Mouse (Mus musculus) heart, embryonic 16.5 days (tissue): Measurements from ENCODE around the gene Cog5. TPM values are rescaled to one million over a fixed set of nuclear protein-coding genes. Genes with fewer than 3 reads are reported as not detected.

Experiments
- ATAC-seq: fragments of 200-750 bp; cut with Nextera tagmentation; replicated peaks from 2 replicates; pipeline ENCODE4 v1.8.0; 2017; ENCODE audit warnings: moderate number of reproducible peaks; ENCODE audit not compliant: insufficient read depth, low FRiP score; ENCODE audit errors: extremely low read depth
- H3K27ac ChIP-seq: fragments of 300-500 bp; sonication (generic); 2 replicates; pipeline ENCODE4 v1.5.1; 2014; ENCODE audit warnings: mild to moderate bottlenecking, low read length, control low read depth, moderate library complexity
- H3K27me3 ChIP-seq: fragments of 300-500 bp; sonication (generic); 2 replicates; pipeline ENCODE4 v1.6.1; 2014; ENCODE audit warnings: low read length, mixed read lengths; ENCODE audit not compliant: control insufficient read depth, insufficient read depth
- H3K36me3 ChIP-seq: fragments of 300-500 bp; sonication (generic); 2 replicates; pipeline ENCODE4 v1.6.1; 2014; ENCODE audit not compliant: control insufficient read depth, insufficient read depth
- H3K4me1 ChIP-seq: fragments of 300-500 bp; sonication (generic); 2 replicates; pipeline ENCODE4 v1.6.1; 2014; ENCODE audit warnings: low read length, mixed read lengths; ENCODE audit not compliant: control insufficient read depth, insufficient read depth
- H3K4me2 ChIP-seq: fragments of 300-500 bp; sonication (generic); 2 replicates; pipeline ENCODE4 v1.6.1; 2014; ENCODE audit warnings: low read depth, mild to moderate bottlenecking, control low read depth, low read length
- H3K4me3 ChIP-seq: fragments of 300-500 bp; sonication (generic); 2 replicates; pipeline ENCODE4 v1.5.1; 2014; ENCODE audit warnings: mild to moderate bottlenecking, control low read depth, low read length
- H3K9ac ChIP-seq: fragments of 300-500 bp; sonication (generic); 2 replicates; pipeline ENCODE4 v1.6.1; 2014; ENCODE audit warnings: low read length, control low read depth
- H3K9me3 ChIP-seq: fragments of 300-500 bp; sonication (generic); replicated peaks from 2 replicates; pipeline ENCODE4 v1.6.1; 2016; ENCODE audit warnings: low read length; ENCODE audit not compliant: control insufficient read depth
- WGBS: fragments of 180-500 bp; shearing (Covaris S2); extraction: QIAGEN DNeasy Blood & Tissue Kit; methylation state at CpG from one replicate; pipeline ENCODE4 v1.1.7; 2014; 5-methylcytosine and 5-hydroxymethylcytosine counted together
- polyA plus RNA-seq: library from polyadenylated mRNA; unstranded; fragments of >200 nt; fragmentation: Nextera tagmentation; extraction: Ambion mirVana; gene quantifications from 2 replicates; pipeline ENCODE4 v1.2.1, GENCODE M21; 2015

Gene Cog5
- polyA plus RNA-seq, 1 experiment from 2014 or later = 27.3 TPM

- Histone ChIP-seq H3K36me3 (no peaks in the 10 kb centered on the region), H3K4me3 (no peak overlapping the region), H3K4me2 (no peak overlapping the region), H3K4me1 (peaks cover 8% of the 10 kb centered on the region; the same call in 1 of the 2 replicates), H3K27ac (peak overlapping the region; percentile 79), H3K27me3 (no peaks in the 10 kb centered on the region), H3K9ac (0 out of 2 replicates have a peak overlapping the region, but pooled peaks have one; percentile 6), H3K9me3 (no peaks in the 10 kb centered on the region)
- peak; percentile 92 for ATAC-seq
- 47% methylated on average over 5 of the region's 5 CpGs for WGBS
Observed at GRCm38 (mm10) chr12:31848630-31849415, 194.2 kb downstream of the Cog5 start.

GRCm38 (mm10) chr12:31849601-31850000 is 194.9 kb downstream of the Cog5 start:
- H3K4me2 ChIP-seq = no peak overlapping the region
- no peak overlapping the region for H3K9ac ChIP-seq
- no peaks in the 10 kb centered on the region for H3K9me3 ChIP-seq
- WGBS = 91% methylated on average over 2 of the region's 2 CpGs
- no peak overlapping the region for H3K27ac ChIP-seq
- H3K36me3 ChIP-seq = no peaks in the 10 kb centered on the region
- peaks cover 8% of the 10 kb centered on the region; the same call in 1 of the 2 replicates for H3K4me1 ChIP-seq
- no peak overlapping the region for H3K4me3 ChIP-seq
- no peak for ATAC-seq
- no peaks in the 10 kb centered on the region for H3K27me3 ChIP-seq

GRCm38 (mm10) chr12:31854039-31854438 is 199.4 kb downstream of the Cog5 start:
- WGBS = 72% methylated on average over 3 of the region's 3 CpGs

GRCm38 (mm10) chr12:31854817-31855216 is 200.1 kb downstream of the Cog5 start:
- H3K27ac ChIP-seq = no peak overlapping the region
- H3K9ac ChIP-seq = no peak overlapping the region
- H3K4me2 ChIP-seq = no peak overlapping the region
- H3K4me1 ChIP-seq = no peaks in the 10 kb centered on the region
- 85% methylated on average over 2 of the region's 2 CpGs for WGBS
- no peaks in the 10 kb centered on the region for H3K36me3 ChIP-seq
- H3K4me3 ChIP-seq = no peak overlapping the region
- H3K9me3 ChIP-seq = no peaks in the 10 kb centered on the region
- no peaks in the 10 kb centered on the region for H3K27me3 ChIP-seq
- no peak for ATAC-seq

More at GRCm38 (mm10) chr12:31854039-31854438, 199.4 kb downstream of the Cog5 start:
- H3K36me3 ChIP-seq = no peaks in the 10 kb centered on the region
- no peak overlapping the region for H3K27ac ChIP-seq
- no peak overlapping the region for H3K9ac ChIP-seq
- no peak overlapping the region for H3K4me2 ChIP-seq
- H3K4me1 ChIP-seq = no peaks in the 10 kb centered on the region; the same call in 1 of the 2 replicates
- H3K9me3 ChIP-seq = no peaks in the 10 kb centered on the region
- ATAC-seq = no peak
- no peaks in the 10 kb centered on the region for H3K27me3 ChIP-seq
- no peak overlapping the region for H3K4me3 ChIP-seq

GRCm38 (mm10) chr12:31857784-31858183 is 203.1 kb downstream of the Cog5 start:
- no peak overlapping the region for H3K4me3 ChIP-seq
- WGBS = 81% methylated on average over 7 of the region's 7 CpGs
- no peaks in the 10 kb centered on the region for H3K9me3 ChIP-seq
- H3K4me1 ChIP-seq = peaks cover 6% of the 10 kb centered on the region
- H3K4me2 ChIP-seq = no peak overlapping the region
- no peak overlapping the region for H3K9ac ChIP-seq
- no peak for ATAC-seq
- H3K27ac ChIP-seq = no peak overlapping the region
- H3K36me3 ChIP-seq = no peaks in the 10 kb centered on the region
- no peaks in the 10 kb centered on the region for H3K27me3 ChIP-seq

GRCm38 (mm10) chr12:31862668-31863538 is 208.2 kb downstream of the Cog5 start:
- no peak overlapping the region for H3K9ac ChIP-seq

GRCm38 (mm10) chr12:31876775-31877174 is 222.1 kb downstream of the Cog5 start:
- Histone ChIP-seq H3K4me2 (no peak overlapping the region), H3K36me3 (no peaks in the 10 kb centered on the region), H3K9me3 (no peaks in the 10 kb centered on the region), H3K4me1 (peaks cover 2% of the 10 kb centered on the region; the same call in 1 of the 2 replicates), H3K27me3 (no peaks in the 10 kb centered on the region), H3K4me3 (no peak overlapping the region), H3K27ac (no peak overlapping the region), H3K9ac (no peak overlapping the region)
- no peak; the same call in 1 of the 2 replicates for ATAC-seq
- WGBS = 54% methylated on average over 4 of the region's 4 CpGs

More at GRCm38 (mm10) chr12:31862668-31863538, 208.2 kb downstream of the Cog5 start:
- Histone ChIP-seq H3K4me2 (peak overlapping the region; percentile 43), H3K27ac (no peak overlapping the region), H3K4me1 (peaks cover 6% of the 10 kb centered on the region), H3K9me3 (no peaks in the 10 kb centered on the region), H3K4me3 (peak overlapping the region; percentile 11; the same call in 1 of the 2 replicates), H3K36me3 (no peaks in the 10 kb centered on the region), H3K27me3 (no peaks in the 10 kb centered on the region)
- 46% methylated on average over 16 of the region's 16 CpGs for WGBS
- 0 out of 2 replicates have a peak, but pooled peaks have one; percentile 23 for ATAC-seq

GRCm38 (mm10) chr12:31882736-31883135 is 228.1 kb downstream of the Cog5 start:
- Histone ChIP-seq H3K4me1 (no peaks in the 10 kb centered on the region), H3K9me3 (no peaks in the 10 kb centered on the region), H3K4me3 (no peak overlapping the region), H3K36me3 (peaks cover 4% of the 10 kb centered on the region; the same call in 1 of the 2 replicates), H3K27me3 (no peaks in the 10 kb centered on the region), H3K27ac (no peak overlapping the region), H3K4me2 (no peak overlapping the region), H3K9ac (no peak overlapping the region)
- 75% methylated on average over 1 of the region's 1 CpGs for WGBS
- ATAC-seq = no peak
